Mouse (Mus musculus) spleen, adult 2 months (tissue): Measurements from ENCODE around the gene Rpain.

Experiments used
- CTCF ChIP-seq: fragments of 200-500 bp; IDR thresholded peaks from 2 replicates; pipeline ENCODE4 v1.5.1; 2011; ENCODE audit warnings: mild to moderate bottlenecking, inconsistent platforms; ENCODE audit not compliant: insufficient read depth, insufficient read length, insufficient replicate concordance; ENCODE audit errors: extremely low read depth
- POLR2A ChIP-seq: fragments of 200-500 bp; IDR thresholded peaks from 2 replicates; pipeline ENCODE4 v1.6.1; 2011; ENCODE audit warnings: low read depth, low read length, inconsistent platforms

DNA sequence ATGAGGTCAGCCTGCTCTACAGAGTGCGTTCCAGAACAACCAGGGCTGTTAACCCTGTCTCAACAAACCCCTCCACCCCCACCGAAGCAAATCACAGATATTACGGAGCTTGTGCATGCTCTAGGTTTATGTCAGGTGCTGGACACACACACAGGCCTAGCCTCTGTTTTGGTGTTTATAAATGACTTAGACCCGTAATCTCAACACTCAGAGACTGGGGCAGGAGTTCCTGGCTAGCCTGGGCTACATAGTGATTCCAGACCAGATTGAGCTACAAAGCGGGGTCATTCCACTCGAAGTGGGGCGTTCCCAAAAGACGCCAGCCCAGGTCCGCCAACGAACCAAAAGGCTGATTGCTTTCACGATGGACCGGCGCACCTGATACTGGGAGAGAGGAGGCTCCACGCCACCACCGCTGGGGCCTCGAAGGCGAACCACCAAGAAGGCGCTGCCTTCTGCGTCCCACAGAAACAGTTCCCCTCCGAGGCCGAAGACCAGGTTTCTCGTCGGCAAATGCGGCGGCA, 680 bp upstream of the Rpain start:
- TF ChIP-seq CTCF, result no peak
- no peak for TF ChIP-seq POLR2A
